Mouse (Mus musculus) thymus, adult 2 months (tissue): ENCODE measurements at regions not wholly inside any gene's neighbourhood (a gene's known extent, or its start where the extent isn't known, plus 50 kb on each side); places are given as distances from the start of the nearest gene placed in this dataset.

Source experiments
- CTCF ChIP-seq: fragments of 200-500 bp; IDR thresholded peaks from 2 replicates; pipeline ENCODE4 v1.5.1; 2012; ENCODE audit warnings: mild to moderate bottlenecking, control low read depth, low read length, moderate library complexity, borderline replicate concordance; ENCODE audit not compliant: control insufficient read depth, poor library complexity, insufficient read depth; ENCODE audit errors: extremely low read depth
- POLR2A ChIP-seq: fragments of 200-500 bp; IDR thresholded peaks from 2 replicates; pipeline ENCODE4 v1.6.1; 2012; ENCODE audit warnings: mild to moderate bottlenecking, low read length, control low read depth, moderate library complexity; ENCODE audit not compliant: control insufficient read depth, poor library complexity, insufficient read depth; ENCODE audit errors: extremely low read depth

GRCm38 (mm10) chr14:104785066-104785465 is 262.6 kb upstream of the Rnf219 start:
- TF ChIP-seq POLR2A (no peak), CTCF (no peak)
